Mouse (Mus musculus) testis, adult 2 months (tissue): ENCODE measurements at regions not wholly inside any gene's neighbourhood (a gene's known extent, or its start where the extent isn't known, plus 50 kb on each side); places are given as distances from the start of the nearest gene placed in this dataset.

Source experiments
- H3K27ac ChIP-seq: fragments of 200-500 bp; 2 replicates; pipeline ENCODE4 v1.5.1; 2012; ENCODE audit warnings: low read depth, low read length; ENCODE audit not compliant: control insufficient read depth, insufficient read depth
- H3K27me3 ChIP-seq: fragments of 200-500 bp; 2 replicates; pipeline ENCODE4 v1.6.1; 2012; ENCODE audit warnings: mild to moderate bottlenecking, low read length, moderate library complexity; ENCODE audit not compliant: control insufficient read depth, insufficient read depth
- H3K36me3 ChIP-seq: fragments of 200-500 bp; 2 replicates; pipeline ENCODE4 v1.6.1; 2012; ENCODE audit warnings: mild to moderate bottlenecking, low read length; ENCODE audit not compliant: control insufficient read depth, insufficient read depth
- H3K4me1 ChIP-seq: fragments of 200-500 bp; 2 replicates; pipeline ENCODE4 v1.6.1; 2012; ENCODE audit warnings: low read length; ENCODE audit not compliant: control insufficient read depth, insufficient read depth
- H3K4me3 ChIP-seq: fragments of 200-500 bp; 2 replicates; pipeline ENCODE4 v1.5.1; 2012; ENCODE audit warnings: low read depth, mild to moderate bottlenecking, low read length, moderate library complexity, mixed read lengths; ENCODE audit not compliant: control insufficient read depth
- CTCF ChIP-seq: fragments of 200-500 bp; IDR thresholded peaks from 2 replicates; pipeline ENCODE4 v1.5.1; 2012; ENCODE audit warnings: low read depth, mild to moderate bottlenecking, inconsistent platforms, low read length, moderate library complexity; ENCODE audit not compliant: control insufficient read depth, insufficient read depth, insufficient replicate concordance
- POLR2A ChIP-seq: fragments of 200-500 bp; IDR thresholded peaks from 2 replicates; pipeline ENCODE4 v1.6.1; 2012; ENCODE audit warnings: low read depth, mild to moderate bottlenecking, inconsistent platforms, low read length, moderate library complexity; ENCODE audit not compliant: control insufficient read depth

DNA sequence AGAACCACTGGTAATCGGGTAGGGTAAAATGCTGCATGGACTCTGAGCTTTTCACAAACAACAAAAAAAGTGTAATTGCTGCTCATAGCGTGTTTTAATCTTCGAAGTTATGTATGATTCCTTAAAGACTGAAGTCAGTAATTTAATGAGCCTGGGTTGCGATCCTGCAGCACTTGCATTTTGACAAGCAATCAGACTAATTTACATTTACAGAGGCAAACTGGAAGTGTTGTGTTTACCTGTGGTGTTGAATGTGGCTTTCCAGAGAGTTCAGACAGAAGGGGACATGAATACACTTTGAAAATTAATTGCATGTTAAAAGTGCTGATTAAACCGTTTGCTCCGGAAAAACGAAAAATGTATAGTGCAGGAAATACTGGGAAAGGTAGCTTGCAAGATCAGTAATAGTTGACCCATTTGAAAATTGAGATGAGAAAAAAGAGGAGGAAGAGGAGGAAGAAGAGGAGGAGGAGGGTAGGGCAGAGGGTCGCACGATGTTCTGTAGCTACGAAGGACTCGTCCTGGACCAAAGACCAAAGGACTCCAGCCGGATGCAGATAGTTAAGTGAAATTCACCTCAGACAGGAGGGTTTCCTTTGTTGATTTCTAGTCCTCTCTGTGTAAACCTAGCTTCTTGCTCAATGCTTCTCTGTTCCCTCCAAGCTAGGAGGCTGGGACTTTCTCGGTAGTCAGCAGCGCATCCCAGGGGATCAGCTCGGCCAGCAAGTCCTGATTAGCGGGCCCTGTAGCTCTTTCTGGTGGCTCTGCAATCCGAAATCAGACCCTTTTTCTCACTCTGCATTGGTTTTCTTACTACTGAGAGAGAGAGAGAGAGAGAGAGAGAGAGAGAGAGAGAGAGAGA is 1589.0 kb downstream of the 4930444P10Rik start:
- H3K27me3 ChIP-seq, result no peaks in the 10 kb centered on the region; the same call in 1 of the 2 replicates
- H3K4me3 ChIP-seq, result no peak overlapping the region
- H3K36me3 ChIP-seq, result no peaks in the 10 kb centered on the region
- peaks cover 2% of the 10 kb centered on the region; the same call in 1 of the 2 replicates for H3K4me1 ChIP-seq
- no peak overlapping the region for H3K27ac ChIP-seq
- no peak for TF ChIP-seq CTCF
- no peak for TF ChIP-seq POLR2A

DNA sequence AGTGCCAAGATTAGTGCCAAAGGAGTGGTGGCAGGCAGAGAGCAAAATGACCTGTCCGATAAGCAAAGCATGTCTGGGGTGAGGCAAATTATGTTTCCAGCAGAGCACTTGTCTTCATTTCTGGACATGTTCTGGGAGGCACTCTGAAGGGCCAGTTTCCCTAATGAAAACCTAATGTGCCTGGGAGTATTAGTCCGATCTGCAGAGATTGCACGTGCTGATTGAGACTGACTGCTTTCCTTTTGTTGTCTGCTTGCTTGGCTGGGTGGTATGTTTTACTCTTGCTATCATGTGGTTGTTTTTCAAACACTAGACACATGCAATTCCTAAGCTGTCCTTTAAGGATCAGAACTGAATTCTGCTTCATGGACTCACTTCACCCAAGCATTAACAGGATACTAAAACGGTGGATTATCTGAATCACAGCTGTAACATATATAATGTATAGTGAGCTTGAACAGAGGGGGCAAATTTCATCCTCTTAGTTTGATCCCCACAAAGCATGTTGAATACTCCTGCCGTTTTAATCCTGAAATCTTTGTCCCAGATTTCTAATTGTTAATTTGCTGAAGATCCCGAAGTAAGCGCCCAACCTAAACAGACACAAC is 1589.8 kb downstream of the 4930444P10Rik start:
- H3K4me3 ChIP-seq, result no peak overlapping the region
- H3K27ac ChIP-seq, result no peak overlapping the region
- peaks cover 2% of the 10 kb centered on the region; the same call in 1 of the 2 replicates for H3K4me1 ChIP-seq
- H3K27me3 ChIP-seq, result no peaks in the 10 kb centered on the region; the same call in 1 of the 2 replicates
- no peaks in the 10 kb centered on the region for H3K36me3 ChIP-seq
- TF ChIP-seq POLR2A (no peak), CTCF (no peak)

DNA sequence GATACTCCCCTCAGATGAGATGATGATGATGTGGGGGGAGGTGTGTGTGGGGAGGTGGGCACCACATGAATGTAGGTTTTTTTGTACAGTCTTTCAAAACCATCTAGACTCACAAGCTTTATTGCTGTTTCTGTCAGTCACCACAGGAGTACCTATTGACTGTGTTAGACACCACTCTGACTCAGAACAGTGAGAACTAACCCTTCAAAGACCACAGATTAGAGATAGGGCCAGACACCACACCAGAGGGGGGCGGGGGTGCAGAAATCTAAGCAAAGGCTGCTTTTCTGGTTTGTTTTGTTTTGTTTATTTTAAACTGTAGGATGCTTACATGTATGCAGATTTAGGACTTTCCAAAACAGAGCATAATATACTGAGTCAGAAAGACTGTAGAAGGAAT is 1594.0 kb downstream of the 4930444P10Rik start:
- H3K27ac ChIP-seq, result no peak overlapping the region
- H3K27me3 ChIP-seq, result no peaks in the 10 kb centered on the region
- H3K36me3 ChIP-seq, result no peaks in the 10 kb centered on the region
- no peak overlapping the region for H3K4me3 ChIP-seq
- TF ChIP-seq POLR2A, result no peak
- no peak for TF ChIP-seq CTCF
- H3K4me1 ChIP-seq, result no peaks in the 10 kb centered on the region; the same call in 1 of the 2 replicates

DNA sequence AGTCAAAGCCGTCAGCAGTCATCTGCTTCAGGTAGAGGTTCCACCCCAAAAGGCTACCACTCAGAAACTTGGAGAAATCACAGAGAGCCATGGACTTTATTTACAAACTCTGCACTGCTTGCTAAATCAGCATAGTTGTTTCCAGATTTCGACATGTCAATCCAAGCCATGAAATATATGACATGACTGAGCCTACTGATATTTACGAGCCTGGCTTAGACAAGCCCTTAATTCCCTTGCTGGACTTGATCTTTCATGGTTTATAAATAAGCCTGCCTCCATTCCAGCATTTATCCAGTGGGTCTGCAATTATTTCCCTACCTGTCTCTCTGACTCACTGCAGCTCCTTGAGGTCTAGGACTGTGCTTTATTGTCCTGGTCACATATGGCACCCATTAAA is 1603.1 kb downstream of the 4930444P10Rik start:
- H3K36me3 ChIP-seq, result no peaks in the 10 kb centered on the region
- H3K4me3 ChIP-seq, result no peak overlapping the region
- H3K27ac ChIP-seq, result no peak overlapping the region
- no peaks in the 10 kb centered on the region for H3K27me3 ChIP-seq
- TF ChIP-seq POLR2A, result no peak
- no peak for TF ChIP-seq CTCF
- H3K4me1 ChIP-seq, result no peaks in the 10 kb centered on the region

DNA sequence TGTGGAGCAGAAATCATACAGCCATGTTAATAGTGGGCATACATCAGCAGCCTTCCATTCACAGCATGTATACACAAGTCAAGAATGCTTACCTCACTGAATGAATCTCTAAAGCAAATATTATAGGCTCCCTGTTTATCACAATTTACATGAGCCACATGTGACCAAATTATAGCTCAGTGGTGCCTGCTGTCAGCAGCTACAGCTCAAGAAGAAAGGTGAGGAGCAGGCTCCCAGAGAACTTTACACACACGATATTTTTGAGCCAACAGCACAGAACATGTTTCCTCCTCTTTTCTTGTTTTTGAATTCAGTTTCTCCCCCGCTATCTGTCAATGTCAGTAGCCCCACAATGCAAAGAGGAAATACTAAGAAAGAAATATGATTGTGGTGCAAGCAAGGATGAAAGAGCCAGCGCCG is 1605.4 kb downstream of the 4930444P10Rik start:
- H3K36me3 ChIP-seq, result no peaks in the 10 kb centered on the region
- H3K4me1 ChIP-seq, result no peaks in the 10 kb centered on the region
- no peak overlapping the region for H3K4me3 ChIP-seq
- H3K27ac ChIP-seq, result no peak overlapping the region
- TF ChIP-seq CTCF (no peak), POLR2A (no peak)
- no peaks in the 10 kb centered on the region for H3K27me3 ChIP-seq

DNA sequence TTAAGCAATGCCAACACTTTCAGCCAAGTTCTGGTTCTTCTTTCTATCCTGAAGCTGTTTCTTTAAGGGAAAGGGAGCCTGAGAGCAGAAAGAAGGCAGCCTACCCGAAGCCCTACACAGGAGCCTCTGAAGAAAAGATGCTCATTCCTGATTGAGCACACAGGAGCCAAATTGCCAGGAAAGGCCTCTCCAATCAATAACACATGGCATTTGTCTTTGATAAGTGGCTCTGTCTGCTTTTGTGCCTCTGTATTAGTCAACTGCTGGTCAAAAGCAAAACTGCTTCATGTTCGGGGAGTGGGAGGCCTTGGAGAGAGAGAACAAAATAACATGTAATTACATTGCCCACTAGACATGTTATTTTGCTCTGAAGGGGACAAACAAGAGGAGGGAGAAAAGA is 1607.4 kb downstream of the 4930444P10Rik start:
- no peak overlapping the region for H3K4me3 ChIP-seq
- no peaks in the 10 kb centered on the region for H3K27me3 ChIP-seq
- no peaks in the 10 kb centered on the region for H3K4me1 ChIP-seq
- no peaks in the 10 kb centered on the region for H3K36me3 ChIP-seq
- TF ChIP-seq POLR2A (no peak), CTCF (no peak)
- H3K27ac ChIP-seq, result no peak overlapping the region

DNA sequence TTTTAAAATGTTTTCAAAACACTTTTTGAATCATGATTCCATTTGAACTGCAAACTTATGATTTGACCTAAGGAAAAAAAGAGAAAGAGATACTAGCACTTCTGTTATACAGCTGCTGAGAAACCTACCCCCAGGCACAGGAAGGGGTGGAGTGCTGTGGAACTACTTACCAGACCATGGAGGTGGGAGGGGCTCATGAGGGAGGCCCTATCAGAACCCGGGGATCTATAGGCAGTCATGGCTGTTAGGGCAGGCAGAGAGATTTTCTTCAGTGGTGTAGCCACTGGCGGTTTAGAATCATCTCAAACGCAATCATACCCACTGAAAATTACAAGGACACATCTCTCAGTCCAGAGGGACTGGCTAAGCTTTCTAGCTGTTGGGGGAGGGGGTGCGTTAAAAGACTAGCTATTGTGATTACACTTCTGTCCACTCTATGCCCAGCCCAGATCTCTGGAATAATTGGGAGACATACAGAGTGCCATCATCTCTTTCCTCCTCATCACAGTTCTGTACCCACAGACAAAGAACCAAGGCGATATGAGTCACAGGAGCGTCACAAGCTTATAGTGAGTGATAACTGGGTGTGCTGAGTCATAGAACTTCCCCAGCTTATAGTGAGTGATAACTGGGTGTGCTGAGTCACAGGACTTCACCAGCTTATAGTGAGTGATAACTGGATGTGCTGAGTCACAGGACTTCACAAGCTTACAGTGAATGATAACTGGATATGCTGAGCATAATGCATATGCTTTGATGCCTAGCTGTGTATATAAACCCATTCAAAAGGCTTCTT is 1608.8 kb downstream of the 4930444P10Rik start:
- H3K4me3 ChIP-seq, result no peak overlapping the region
- no peaks in the 10 kb centered on the region for H3K27me3 ChIP-seq
- no peaks in the 10 kb centered on the region for H3K36me3 ChIP-seq
- TF ChIP-seq POLR2A, result no peak
- TF ChIP-seq CTCF, result no peak
- no peaks in the 10 kb centered on the region for H3K4me1 ChIP-seq
- H3K27ac ChIP-seq, result no peak overlapping the region
